Mouse (Mus musculus): ENCODE measurements at regions not wholly inside any gene's neighbourhood (a gene's known extent, or its start where the extent isn't known, plus 50 kb on each side); places are given as distances from the start of the nearest gene placed in this dataset.

DNA sequence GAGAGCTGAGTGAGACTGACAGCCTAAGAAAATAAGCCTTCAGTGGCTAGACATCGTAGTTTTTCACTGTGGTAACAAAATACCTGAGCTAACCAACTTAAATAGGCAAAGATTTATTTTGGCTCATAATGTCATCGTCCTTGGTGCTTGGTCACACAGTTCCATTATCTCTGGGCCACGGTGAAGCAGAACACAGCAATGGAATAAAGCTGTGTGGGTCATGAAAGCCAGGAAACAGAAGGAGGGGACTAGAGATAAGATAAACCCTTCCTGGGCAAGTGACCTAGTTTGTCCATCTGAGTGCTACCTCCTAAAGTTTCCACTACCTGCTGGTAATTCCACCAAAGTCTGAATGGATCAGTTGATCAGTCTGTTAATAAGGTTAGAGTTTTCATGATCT lies 134.8 kb upstream of the Gm5129 start:
- 79% methylated on average over 3 of the region's 3 CpGs for WGBS
- DNase-seq (ENCODE audit: low spot score) (no peak), ATAC-seq (no peak)
- H3K9me3 ChIP-seq (replicated peaks; ENCODE audit: control insufficient read depth, low read length) = no peaks in the 10 kb centered on the region
- no peaks in the 10 kb centered on the region for H3K27me3 ChIP-seq (replicated peaks; ENCODE audit: control insufficient read depth, insufficient read depth, low read length)
- no peak overlapping the region for H3K27ac ChIP-seq (ENCODE audit: low read depth, low read length)
- H3K4me3 ChIP-seq (ENCODE audit: low read depth, low read length) = no peak overlapping the region
- no peaks in the 10 kb centered on the region for H3K36me3 ChIP-seq (ENCODE audit: control insufficient read depth, insufficient read depth, low read length)
- H3K4me2 ChIP-seq (ENCODE audit: low read length) = no peak overlapping the region
- H3K9ac ChIP-seq (ENCODE audit: low read length) = no peak overlapping the region
- H3K4me1 ChIP-seq (ENCODE audit: control insufficient read depth, insufficient read depth, low read length) = no peaks in the 10 kb centered on the region

DNA sequence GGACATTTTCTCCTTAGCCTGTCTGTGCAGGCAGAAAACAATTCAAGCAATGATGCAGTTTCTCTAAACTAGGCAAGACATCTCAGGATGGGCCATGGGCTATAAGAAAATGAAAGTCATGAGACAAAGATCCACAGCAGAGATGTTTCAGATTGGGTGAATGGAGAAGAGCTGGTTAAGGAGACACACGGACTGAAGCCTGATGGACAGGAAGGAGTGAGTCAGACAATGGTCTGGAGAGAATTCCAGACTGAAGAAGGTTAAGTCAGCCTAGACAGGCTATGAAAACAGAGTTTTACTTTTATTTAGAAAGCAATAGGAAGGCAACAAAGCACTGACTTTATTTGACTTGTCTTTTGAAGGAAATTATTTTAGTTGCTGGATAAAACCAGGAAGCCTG lies 137.5 kb upstream of the Il6 start:
- H3K4me1 ChIP-seq (ENCODE audit: control insufficient read depth, insufficient read depth, low read length) = no peaks in the 10 kb centered on the region
- H3K27me3 ChIP-seq (replicated peaks; ENCODE audit: control insufficient read depth, insufficient read depth, low read length) = no peaks in the 10 kb centered on the region
- H3K36me3 ChIP-seq (ENCODE audit: control insufficient read depth, insufficient read depth, low read length) = no peaks in the 10 kb centered on the region
- no peak for DNase-seq (ENCODE audit: low spot score)
- H3K27ac ChIP-seq (ENCODE audit: low read depth, low read length) = no peak overlapping the region
- H3K9me3 ChIP-seq (replicated peaks; ENCODE audit: control insufficient read depth, low read length) = no peaks in the 10 kb centered on the region
- no peak for ATAC-seq
- no peak overlapping the region for H3K4me3 ChIP-seq (ENCODE audit: low read depth, low read length)
- WGBS = 64% methylated on average over 1 of the region's 1 CpGs
- no peak overlapping the region for H3K9ac ChIP-seq (ENCODE audit: low read length)
- no peak overlapping the region for H3K4me2 ChIP-seq (ENCODE audit: low read length)

DNA sequence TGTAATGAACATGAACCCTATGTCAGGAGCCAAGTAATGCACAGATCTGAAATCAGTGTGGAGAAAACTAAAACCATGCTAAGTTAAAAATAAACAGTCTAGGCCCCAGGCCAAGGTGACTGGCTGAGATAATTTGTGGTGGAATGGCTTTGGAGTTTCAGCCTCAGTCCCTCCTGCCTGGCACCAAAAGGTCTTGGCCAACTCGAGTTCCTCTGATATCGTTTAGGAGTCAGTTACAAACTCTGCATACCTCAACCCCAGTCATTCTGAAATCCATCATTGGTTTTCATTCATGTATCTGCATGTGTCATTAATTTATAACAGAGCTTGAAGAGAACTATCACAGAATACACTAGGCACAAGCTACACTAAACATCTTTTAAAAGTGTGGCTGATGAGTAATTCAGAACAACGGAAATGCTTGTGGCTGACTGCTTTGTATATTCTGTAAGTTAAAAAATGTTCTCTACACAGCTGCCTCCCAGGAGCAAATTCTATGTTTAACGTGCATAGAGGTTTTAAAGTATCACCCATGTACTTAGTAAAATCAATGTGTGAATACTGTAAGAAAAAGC lies 125.6 kb upstream of the Il6 start:
- Histone ChIP-seq H3K4me1 (ENCODE audit: control insufficient read depth, insufficient read depth, low read length) (no peaks in the 10 kb centered on the region), H3K4me2 (ENCODE audit: low read length) (no peak overlapping the region), H3K9me3 (replicated peaks; ENCODE audit: control insufficient read depth, low read length) (no peaks in the 10 kb centered on the region), H3K36me3 (ENCODE audit: control insufficient read depth, insufficient read depth, low read length) (no peaks in the 10 kb centered on the region), H3K27ac (ENCODE audit: low read depth, low read length) (no peak overlapping the region), H3K27me3 (replicated peaks; ENCODE audit: control insufficient read depth, insufficient read depth, low read length) (no peaks in the 10 kb centered on the region), H3K9ac (ENCODE audit: low read length) (no peak overlapping the region), H3K4me3 (ENCODE audit: low read depth, low read length) (no peak overlapping the region)
- ATAC-seq = no peak
- no peak for DNase-seq (ENCODE audit: low spot score)
- WGBS = 90% methylated on average over 4 of the region's 4 CpGs

DNA sequence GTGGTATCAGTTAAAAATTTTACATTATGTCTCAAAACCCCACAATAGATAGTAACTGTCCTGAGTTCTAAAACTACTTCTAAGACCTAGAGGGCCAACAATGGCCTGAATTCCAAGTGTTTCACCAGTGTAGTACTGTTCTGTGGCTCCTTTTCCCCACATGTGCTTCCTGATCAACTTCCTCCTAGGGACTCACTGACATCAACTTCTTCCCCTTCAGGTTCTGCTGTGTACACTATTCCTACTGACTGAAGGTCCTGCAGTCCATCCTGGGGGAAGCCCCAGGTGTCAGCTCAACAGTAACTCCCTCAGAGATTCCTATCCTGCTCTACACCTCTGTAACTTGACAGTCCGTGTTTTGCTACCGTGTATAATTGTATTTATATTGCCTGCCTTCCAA lies 120.6 kb upstream of the Il6 start:
- Histone ChIP-seq H3K4me3 (ENCODE audit: low read depth, low read length) (no peak overlapping the region), H3K9ac (ENCODE audit: low read length) (no peak overlapping the region), H3K4me1 (ENCODE audit: control insufficient read depth, insufficient read depth, low read length) (0 out of 2 replicates have a peak, but pooled peaks cover 2% of the 10 kb centered on the region), H3K27me3 (replicated peaks; ENCODE audit: control insufficient read depth, insufficient read depth, low read length) (no peaks in the 10 kb centered on the region), H3K27ac (ENCODE audit: low read depth, low read length) (no peak overlapping the region), H3K4me2 (ENCODE audit: low read length) (no peak overlapping the region), H3K36me3 (ENCODE audit: control insufficient read depth, insufficient read depth, low read length) (no peaks in the 10 kb centered on the region), H3K9me3 (replicated peaks; ENCODE audit: control insufficient read depth, low read length) (no peaks in the 10 kb centered on the region)
- DNase-seq (ENCODE audit: low spot score) = no peak
- WGBS = 86% methylated on average over 2 of the region's 2 CpGs
- no peak for ATAC-seq

DNA sequence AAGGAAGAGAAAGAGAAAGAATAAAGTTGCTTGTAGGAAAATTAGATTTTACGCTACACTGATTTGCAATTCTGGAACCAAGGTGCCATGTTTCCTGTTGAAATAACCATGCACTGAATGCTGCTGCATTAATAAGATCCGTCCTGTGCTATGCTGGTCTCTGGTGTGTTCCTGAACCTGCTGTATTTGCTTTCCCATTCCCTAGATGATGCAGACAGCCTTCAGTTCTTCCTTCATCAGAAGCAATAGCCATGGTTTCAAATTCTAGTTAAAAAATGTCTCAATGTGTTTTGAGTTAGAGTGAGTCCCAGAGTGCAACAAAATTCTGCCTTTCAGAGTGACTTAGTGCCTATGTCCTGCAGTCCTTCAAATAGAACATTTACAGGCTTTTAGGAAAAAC lies 120.1 kb upstream of the Il6 start:
- Histone ChIP-seq H3K9ac (ENCODE audit: low read length) (no peak overlapping the region), H3K27ac (ENCODE audit: low read depth, low read length) (no peak overlapping the region), H3K27me3 (replicated peaks; ENCODE audit: control insufficient read depth, insufficient read depth, low read length) (no peaks in the 10 kb centered on the region), H3K4me1 (ENCODE audit: control insufficient read depth, insufficient read depth, low read length) (0 out of 2 replicates have a peak, but pooled peaks cover 2% of the 10 kb centered on the region), H3K4me2 (ENCODE audit: low read length) (no peak overlapping the region), H3K36me3 (ENCODE audit: control insufficient read depth, insufficient read depth, low read length) (no peaks in the 10 kb centered on the region), H3K9me3 (replicated peaks; ENCODE audit: control insufficient read depth, low read length) (no peaks in the 10 kb centered on the region), H3K4me3 (ENCODE audit: low read depth, low read length) (no peak overlapping the region)
- WGBS = 80% methylated on average over 2 of the region's 2 CpGs
- no peak for DNase-seq (ENCODE audit: low spot score)
- no peak for ATAC-seq

DNA sequence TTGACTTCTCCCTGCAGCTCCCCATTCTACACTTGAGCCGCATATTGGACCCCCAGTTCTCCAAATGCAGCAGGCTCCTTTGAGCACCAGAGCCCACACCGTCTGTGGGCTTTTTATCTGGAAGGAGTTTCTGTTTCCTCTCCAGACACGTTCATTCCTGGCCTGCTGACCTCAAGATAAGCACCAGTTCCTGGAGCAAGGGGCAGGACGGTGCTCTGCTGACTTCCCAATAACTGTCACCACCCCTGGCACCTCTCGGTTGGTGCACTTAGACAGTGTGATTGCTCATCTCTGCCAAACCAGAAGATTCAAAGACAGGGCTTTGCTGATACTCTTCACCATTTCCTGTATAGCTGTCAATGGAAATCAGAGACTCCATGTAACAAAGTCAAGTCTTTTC lies 119.1 kb upstream of the Il6 start:
- H3K9me3 ChIP-seq (replicated peaks; ENCODE audit: control insufficient read depth, low read length) = no peaks in the 10 kb centered on the region
- ATAC-seq = no peak
- H3K4me3 ChIP-seq (ENCODE audit: low read depth, low read length) = no peak overlapping the region

DNA sequence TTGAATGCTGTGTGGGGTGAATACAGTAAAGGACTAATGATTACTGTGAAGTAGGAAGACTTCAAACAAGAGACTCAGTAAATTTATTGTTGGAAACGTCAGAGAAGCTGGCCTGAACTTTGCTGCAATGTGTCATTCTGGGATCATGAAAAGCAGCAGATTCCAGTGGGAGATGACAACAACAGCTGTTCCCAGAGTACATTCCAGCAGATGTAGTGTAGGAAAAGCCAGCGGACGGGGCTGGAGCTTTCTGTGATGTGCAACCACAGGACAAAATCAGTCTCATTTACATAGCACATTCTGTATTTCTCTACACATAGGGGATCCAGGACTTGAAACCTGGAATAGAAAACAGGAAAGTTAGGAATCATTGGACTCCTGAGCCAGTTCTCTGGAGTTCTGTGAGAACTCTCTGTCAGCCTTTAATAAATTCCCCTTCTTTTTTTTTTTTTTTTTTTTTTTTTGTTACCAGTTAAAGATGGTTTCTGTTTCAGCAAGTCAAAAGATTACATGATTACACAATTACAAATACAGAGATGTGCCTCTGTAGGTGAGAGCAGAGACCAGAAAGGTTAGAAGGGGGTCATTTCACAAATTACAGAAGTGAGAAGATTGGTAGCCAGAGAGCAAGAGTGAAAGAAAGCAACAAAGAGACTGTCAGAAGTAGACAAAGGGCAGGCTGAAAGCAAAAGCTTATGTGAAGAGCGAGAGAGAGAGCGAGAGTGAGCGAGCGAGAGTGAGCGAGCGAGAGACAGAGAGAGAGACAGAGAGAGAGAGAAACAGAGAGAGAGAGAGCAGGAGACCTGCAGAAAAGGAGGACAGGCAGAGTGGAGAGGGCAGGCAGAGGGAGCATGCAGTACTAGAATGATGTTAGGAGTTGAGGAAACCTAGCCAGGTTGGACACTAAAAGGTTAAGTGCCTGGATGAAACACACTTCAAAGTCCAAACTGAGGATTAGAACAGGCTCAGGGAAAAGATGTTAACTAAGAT lies 118.0 kb upstream of the Il6 start:
- H3K4me2 ChIP-seq (ENCODE audit: low read length) = no peak overlapping the region; the same call in 1 of the 2 replicates
- DNase-seq (ENCODE audit: low spot score) = peak; percentile 20
- WGBS = 23% methylated on average over 9 of the region's 9 CpGs

More for the DNA sequence above, 119.1 kb upstream of the Il6 start:
- no peak overlapping the region for H3K27ac ChIP-seq (ENCODE audit: low read depth, low read length)
- H3K4me2 ChIP-seq (ENCODE audit: low read length) = no peak overlapping the region
- 83% methylated on average over 5 of the region's 5 CpGs for WGBS
- H3K27me3 ChIP-seq (replicated peaks; ENCODE audit: control insufficient read depth, insufficient read depth, low read length) = no peaks in the 10 kb centered on the region
- H3K36me3 ChIP-seq (ENCODE audit: control insufficient read depth, insufficient read depth, low read length) = no peaks in the 10 kb centered on the region
- H3K4me1 ChIP-seq (ENCODE audit: control insufficient read depth, insufficient read depth, low read length) = 0 out of 2 replicates have a peak, but pooled peaks cover 2% of the 10 kb centered on the region
- no peak overlapping the region for H3K9ac ChIP-seq (ENCODE audit: low read length)
- no peak for DNase-seq (ENCODE audit: low spot score)

DNA sequence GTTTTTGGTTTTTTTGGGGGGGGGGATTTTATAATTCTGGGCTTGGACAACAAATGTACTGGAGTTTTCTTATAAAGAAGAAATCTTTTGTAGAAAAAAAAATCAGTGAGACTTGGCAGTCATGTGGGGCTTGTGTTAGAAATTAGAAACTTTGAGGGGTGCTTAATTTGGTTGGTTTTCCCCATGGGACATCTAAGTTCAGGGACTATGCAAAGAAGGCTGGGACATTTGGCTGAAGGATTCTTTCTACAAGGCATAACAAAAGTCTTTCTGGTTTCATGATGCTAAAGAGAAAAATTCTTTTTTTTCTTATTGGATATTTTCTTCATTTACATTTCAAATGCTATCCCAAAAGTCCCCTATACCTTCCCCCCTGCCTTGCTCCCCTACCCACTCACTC lies 115.3 kb upstream of the Il6 start:
- Histone ChIP-seq H3K9me3 (replicated peaks; ENCODE audit: control insufficient read depth, low read length) (no peaks in the 10 kb centered on the region), H3K4me1 (ENCODE audit: control insufficient read depth, insufficient read depth, low read length) (0 out of 2 replicates have a peak, but pooled peaks cover 2% of the 10 kb centered on the region), H3K36me3 (ENCODE audit: control insufficient read depth, insufficient read depth, low read length) (no peaks in the 10 kb centered on the region), H3K4me3 (ENCODE audit: low read depth, low read length) (no peak overlapping the region), H3K27ac (ENCODE audit: low read depth, low read length) (no peak overlapping the region), H3K9ac (ENCODE audit: low read length) (no peak overlapping the region), H3K27me3 (replicated peaks; ENCODE audit: control insufficient read depth, insufficient read depth, low read length) (no peaks in the 10 kb centered on the region), H3K4me2 (ENCODE audit: low read length) (no peak overlapping the region)
- DNase-seq (ENCODE audit: low spot score) = no peak
- no peak for ATAC-seq

More for the DNA sequence above, 118.0 kb upstream of the Il6 start:
- no peaks in the 10 kb centered on the region for H3K36me3 ChIP-seq (ENCODE audit: control insufficient read depth, insufficient read depth, low read length)
- no peak overlapping the region for H3K4me3 ChIP-seq (ENCODE audit: low read depth, low read length)
- 0 out of 2 replicates have a peak, but pooled peaks cover 2% of the 10 kb centered on the region for H3K4me1 ChIP-seq (ENCODE audit: control insufficient read depth, insufficient read depth, low read length)
- no peaks in the 10 kb centered on the region for H3K27me3 ChIP-seq (replicated peaks; ENCODE audit: control insufficient read depth, insufficient read depth, low read length)
- no peak overlapping the region for H3K9ac ChIP-seq (ENCODE audit: low read length)
- no peaks in the 10 kb centered on the region for H3K9me3 ChIP-seq (replicated peaks; ENCODE audit: control insufficient read depth, low read length)
- H3K27ac ChIP-seq (ENCODE audit: low read depth, low read length) = no peak overlapping the region
- no peak for ATAC-seq

DNA sequence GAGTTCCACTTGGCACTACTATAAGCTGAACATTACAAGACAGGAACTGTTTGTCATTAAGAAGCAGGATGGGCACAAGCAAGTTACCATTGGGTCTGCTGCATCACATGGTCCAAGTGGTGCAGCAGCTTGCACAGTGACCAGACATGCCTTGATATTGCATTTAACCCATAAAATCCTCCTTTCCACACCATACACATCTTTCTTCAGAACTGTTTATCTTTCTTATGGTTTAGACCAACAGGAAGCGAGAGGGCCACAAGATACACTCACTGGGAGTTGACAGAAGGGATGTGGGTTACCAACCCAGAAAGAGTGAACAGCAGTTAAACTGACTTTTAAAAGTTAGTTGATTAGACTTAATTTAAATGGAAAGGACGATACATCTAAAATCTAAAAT lies 111.2 kb upstream of the Il6 start:
- Histone ChIP-seq H3K9ac (ENCODE audit: low read length) (no peak overlapping the region), H3K9me3 (replicated peaks; ENCODE audit: control insufficient read depth, low read length) (no peaks in the 10 kb centered on the region), H3K4me3 (ENCODE audit: low read depth, low read length) (no peak overlapping the region), H3K27me3 (replicated peaks; ENCODE audit: control insufficient read depth, insufficient read depth, low read length) (no peaks in the 10 kb centered on the region), H3K4me2 (ENCODE audit: low read length) (no peak overlapping the region), H3K36me3 (ENCODE audit: control insufficient read depth, insufficient read depth, low read length) (no peaks in the 10 kb centered on the region), H3K27ac (ENCODE audit: low read depth, low read length) (no peak overlapping the region), H3K4me1 (ENCODE audit: control insufficient read depth, insufficient read depth, low read length) (no peaks in the 10 kb centered on the region)
- 88% methylated on average over 2 of the region's 2 CpGs for WGBS
- no peak for DNase-seq (ENCODE audit: low spot score)
- no peak for ATAC-seq

Data from forebrain, embryonic 14.5 days (tissue).